Mouse (Mus musculus): ENCODE data around the gene Tle4. TPM values are rescaled to one million over a fixed set of nuclear protein-coding genes. Genes with fewer than 3 reads are reported as not detected.
A peak's percentile ranks its signal among the peaks of the same experiment; 100 is the strongest.
"Not testable (repeated sequence)": the region's sequence is repeated elsewhere in the genome, so short reads cannot be mapped to it uniquely, and the experiment has no call there.

Gene Tle4
- polyA plus RNA-seq (2012; rRNA removed) = 13.2 and 16.0 TPM in 2 replicates

GRCm38 (mm10) chr19:14597917-14598689 is at the start of gene Tle4:
Gene Tle4 (minus strand): TSS chr19:14598051.
- TF ChIP-seq CTCF (IDR thresholded peaks at IDR 0.05; ENCODE audit: insufficient read depth, low read length) (no peak), POLR2A (IDR thresholded peaks at IDR 0.05; ENCODE audit: borderline replicate concordance, extremely low read depth, low read depth, low read length) (peak; percentile 97)
- WGBS = under 1% methylated on average over 71 of the region's 71 CpGs
- DNase-seq = peak; percentile 100
- peaks cover 9% of the 10 kb centered on the region; the same call in 1 of the 2 replicates for H3K4me1 ChIP-seq (ENCODE audit: control insufficient read depth, insufficient read depth, low read length)
- H3K4me3 ChIP-seq (replicated peaks; ENCODE audit: extremely low read depth, low read depth, low read length) = peak within 1 kb of the TSS; percentile 61

- Histone ChIP-seq H3K4me3 (replicated peaks; ENCODE audit: extremely low read depth, low read depth, low read length) (no peak overlapping the region), H3K4me1 (ENCODE audit: control insufficient read depth, insufficient read depth, low read length) (no peaks in the 10 kb centered on the region)
- WGBS = 31% methylated on average over 2 of the region's 2 CpGs
These were observed 47.8 kb upstream of the Tle4 start for GRCm38 (mm10) chr19:14645666-14646065.

GRCm38 (mm10) chr19:14644756-14645155 is 46.9 kb upstream of the Tle4 start:
- Histone ChIP-seq H3K4me1 (ENCODE audit: control insufficient read depth, insufficient read depth, low read length) (no peaks in the 10 kb centered on the region), H3K4me3 (replicated peaks; ENCODE audit: extremely low read depth, low read depth, low read length) (no peak overlapping the region)
- DNase-seq = no peak
- WGBS = 83% methylated on average over 3 of the region's 3 CpGs
- TF ChIP-seq POLR2A (IDR thresholded peaks at IDR 0.05; ENCODE audit: borderline replicate concordance, extremely low read depth, low read depth, low read length) (no peak), CTCF (IDR thresholded peaks at IDR 0.05; ENCODE audit: insufficient read depth, low read length) (no peak)

More at GRCm38 (mm10) chr19:14645666-14646065, 47.8 kb upstream of the Tle4 start:
- TF ChIP-seq CTCF (IDR thresholded peaks at IDR 0.05; ENCODE audit: insufficient read depth, low read length) (no peak), POLR2A (IDR thresholded peaks at IDR 0.05; ENCODE audit: borderline replicate concordance, extremely low read depth, low read depth, low read length) (no peak)
- DNase-seq = no peak

- not testable (repeated sequence) for H3K4me3 ChIP-seq (replicated peaks; ENCODE audit: extremely low read depth, low read depth, low read length); H3K4me1 ChIP-seq (ENCODE audit: control insufficient read depth, insufficient read depth, low read length); DNase-seq
- 68% methylated on average over 4 of the region's 4 CpGs for WGBS
These were observed 45.2 kb upstream of the Tle4 start for GRCm38 (mm10) chr19:14643091-14643490.

GRCm38 (mm10) chr19:14642663-14643062 is 44.8 kb upstream of the Tle4 start:
- no peak overlapping the region for H3K4me3 ChIP-seq (replicated peaks; ENCODE audit: extremely low read depth, low read depth, low read length)
- no peak for DNase-seq
- H3K4me1 ChIP-seq (ENCODE audit: control insufficient read depth, insufficient read depth, low read length) = no peaks in the 10 kb centered on the region
- 60% methylated on average over 10 of the region's 10 CpGs for WGBS
- TF ChIP-seq POLR2A (IDR thresholded peaks at IDR 0.05; ENCODE audit: borderline replicate concordance, extremely low read depth, low read depth, low read length) (no peak), CTCF (IDR thresholded peaks at IDR 0.05; ENCODE audit: insufficient read depth, low read length) (no peak)

GRCm38 (mm10) chr19:14635213-14635928 is 37.5 kb upstream of the Tle4 start:
- Histone ChIP-seq H3K4me1 (ENCODE audit: control insufficient read depth, insufficient read depth, low read length) (0 out of 2 replicates have a peak, but pooled peaks cover 2% of the 10 kb centered on the region), H3K4me3 (replicated peaks; ENCODE audit: extremely low read depth, low read depth, low read length) (no peak overlapping the region)
- no peak for DNase-seq
- TF ChIP-seq POLR2A (IDR thresholded peaks at IDR 0.05; ENCODE audit: borderline replicate concordance, extremely low read depth, low read depth, low read length) = no peak
- TF ChIP-seq CTCF (IDR thresholded peaks at IDR 0.05; ENCODE audit: insufficient read depth, low read length) = no peak
- 27% methylated on average over 10 of the region's 10 CpGs for WGBS

- Histone ChIP-seq H3K4me3 (replicated peaks; ENCODE audit: extremely low read depth, low read depth, low read length) (no peak overlapping the region), H3K4me1 (ENCODE audit: control insufficient read depth, insufficient read depth, low read length) (no peaks in the 10 kb centered on the region)
- WGBS = 91% methylated on average over 4 of the region's 4 CpGs
- DNase-seq = no peak
- TF ChIP-seq POLR2A (IDR thresholded peaks at IDR 0.05; ENCODE audit: borderline replicate concordance, extremely low read depth, low read depth, low read length) (no peak), CTCF (IDR thresholded peaks at IDR 0.05; ENCODE audit: insufficient read depth, low read length) (no peak)
These were observed 25.5 kb upstream of the Tle4 start for GRCm38 (mm10) chr19:14623355-14623754.

- Histone ChIP-seq H3K4me3 (replicated peaks; ENCODE audit: extremely low read depth, low read depth, low read length) (no peak overlapping the region), H3K4me1 (ENCODE audit: control insufficient read depth, insufficient read depth, low read length) (no peaks in the 10 kb centered on the region)
- no peak for DNase-seq
- TF ChIP-seq CTCF (IDR thresholded peaks at IDR 0.05; ENCODE audit: insufficient read depth, low read length) = no peak
- no peak for TF ChIP-seq POLR2A (IDR thresholded peaks at IDR 0.05; ENCODE audit: borderline replicate concordance, extremely low read depth, low read depth, low read length)
- WGBS = 96% methylated on average over 1 of the region's 1 CpGs
These were observed 22.7 kb upstream of the Tle4 start for GRCm38 (mm10) chr19:14620534-14620933.

GRCm38 (mm10) chr19:14619814-14620213 is 22.0 kb upstream of the Tle4 start:
- no peaks in the 10 kb centered on the region for H3K4me1 ChIP-seq (ENCODE audit: control insufficient read depth, insufficient read depth, low read length)
- TF ChIP-seq CTCF (IDR thresholded peaks at IDR 0.05; ENCODE audit: insufficient read depth, low read length) (no peak), POLR2A (IDR thresholded peaks at IDR 0.05; ENCODE audit: borderline replicate concordance, extremely low read depth, low read depth, low read length) (no peak)
- no peak for DNase-seq
- no peak overlapping the region for H3K4me3 ChIP-seq (replicated peaks; ENCODE audit: extremely low read depth, low read depth, low read length)

- peaks cover 5% of the 10 kb centered on the region for H3K4me1 ChIP-seq (ENCODE audit: control insufficient read depth, insufficient read depth, low read length)
- no peak for TF ChIP-seq POLR2A (IDR thresholded peaks at IDR 0.05; ENCODE audit: borderline replicate concordance, extremely low read depth, low read depth, low read length)
- no peak for TF ChIP-seq CTCF (IDR thresholded peaks at IDR 0.05; ENCODE audit: insufficient read depth, low read length)
These were observed 17.0 kb upstream of the Tle4 start for GRCm38 (mm10) chr19:14614816-14615215.

More at GRCm38 (mm10) chr19:14614816-14615215, 17.0 kb upstream of the Tle4 start:
- DNase-seq = no peak
- WGBS = 88% methylated on average over 5 of the region's 5 CpGs
- H3K4me3 ChIP-seq (replicated peaks; ENCODE audit: extremely low read depth, low read depth, low read length) = no peak overlapping the region

Measured in lung, adult 2 months (tissue).